Mouse (Mus musculus): Measurements from ENCODE around the gene Col18a1.

- TF ChIP-seq CTCF (IDR thresholded peaks at IDR 0.05; ENCODE audit: insufficient read depth, low read length) = no peak
- no peak for TF ChIP-seq POLR2A (IDR thresholded peaks at IDR 0.05; ENCODE audit: borderline replicate concordance, extremely low read depth, low read depth, low read length)
Observed at GRCm38 (mm10) chr10:77078456-77078855, 87.9 kb downstream of the Col18a1 start.

All from lung, adult 2 months (tissue).